Mouse (Mus musculus) thymus, adult 2 months (tissue): Measurements from ENCODE around the gene Olfr1381. TPM values are rescaled to one million over a fixed set of nuclear protein-coding genes. Genes with fewer than 3 reads are reported as not detected.
"Not testable (repeated sequence)": the region's sequence is repeated elsewhere in the genome, so short reads cannot be mapped to it uniquely, and the experiment has no call there.

ENCODE experiments used
- DNase-seq: peaks from one replicate; pipeline ENCODE4 v3.0.0; 2021
- H3K27ac ChIP-seq: fragments of 200-500 bp; 2 replicates; pipeline ENCODE4 v1.5.1; 2012; ENCODE audit warnings: low read length, control low read depth; ENCODE audit not compliant: control insufficient read depth, insufficient read depth
- H3K27me3 ChIP-seq: fragments of 200-500 bp; 2 replicates; pipeline ENCODE4 v1.6.1; 2012; ENCODE audit warnings: mild to moderate bottlenecking, low read length, moderate library complexity, mixed read lengths; ENCODE audit not compliant: control insufficient read depth, insufficient read depth
- H3K36me3 ChIP-seq: fragments of 200-500 bp; 2 replicates; pipeline ENCODE4 v1.6.1; 2012; ENCODE audit warnings: mild to moderate bottlenecking, low read length, moderate library complexity; ENCODE audit not compliant: control insufficient read depth, insufficient read depth
- H3K4me1 ChIP-seq: fragments of 200-500 bp; replicated peaks from 2 replicates; pipeline ENCODE4 v1.6.1; 2012; ENCODE audit warnings: low read length; ENCODE audit not compliant: control insufficient read depth, insufficient read depth
- H3K4me3 ChIP-seq: fragments of 200-500 bp; 2 replicates; pipeline ENCODE4 v1.5.1; 2012; ENCODE audit warnings: mild to moderate bottlenecking, low read length, control low read depth, moderate library complexity; ENCODE audit not compliant: control insufficient read depth, insufficient read depth
- CTCF ChIP-seq: fragments of 200-500 bp; IDR thresholded peaks from 2 replicates; pipeline ENCODE4 v1.5.1; 2012; ENCODE audit warnings: mild to moderate bottlenecking, control low read depth, low read length, moderate library complexity, borderline replicate concordance; ENCODE audit not compliant: control insufficient read depth, poor library complexity, insufficient read depth; ENCODE audit errors: extremely low read depth
- POLR2A ChIP-seq: fragments of 200-500 bp; IDR thresholded peaks from 2 replicates; pipeline ENCODE4 v1.6.1; 2012; ENCODE audit warnings: mild to moderate bottlenecking, low read length, control low read depth, moderate library complexity; ENCODE audit not compliant: control insufficient read depth, poor library complexity, insufficient read depth; ENCODE audit errors: extremely low read depth
- WGBS: fragments of 180-500 bp; shearing (Covaris S2); methylation state at CpG from one replicate; pipeline ENCODE4 v1.1.7; 2018; 5-methylcytosine and 5-hydroxymethylcytosine counted together
- polyA plus RNA-seq: library from polyadenylated mRNA; depleted of rRNA; stranded (reverse); fragments of >200 nt; gene quantifications from 2 replicates; pipeline ENCODE4 v1.2.3, GENCODE M21; 2012; rRNA removed

Olfr1381 gene
- polyA plus RNA-seq, 1 experiment = not detected

GRCm38 (mm10) chr11:49590213-49590612 lies 47.0 kb downstream of the Olfr1381 start:
- Histone ChIP-seq H3K27ac (no peak overlapping the region), H3K4me1 (no peaks in the 10 kb centered on the region), H3K27me3 (no peaks in the 10 kb centered on the region), H3K36me3 (no peaks in the 10 kb centered on the region), H3K4me3 (no peak overlapping the region)
- no peak for DNase-seq
- 93% methylated on average over 18 of the region's 19 CpGs for WGBS
- TF ChIP-seq CTCF (no peak), POLR2A (no peak)

- not testable (repeated sequence) for H3K36me3 ChIP-seq, DNase-seq, H3K4me1 ChIP-seq, H3K4me3 ChIP-seq, H3K27ac ChIP-seq, H3K27me3 ChIP-seq
- WGBS = 76% methylated on average over 2 of the region's 2 CpGs
These were observed 53.9 kb downstream of the Olfr1381 start for GRCm38 (mm10) chr11:49597149-49597548.

Other genes with a start within 250 kb of the Olfr1381 start
- not detected in 2 replicates for gene Olfr10, start 238.7 kb upstream of the Olfr1381 start, polyA plus RNA-seq
- gene Olfr1391, start 220.7 kb upstream of the Olfr1381 start, polyA plus RNA-seq = not detected in 2 replicates
- not detected in 2 replicates for gene Olfr1390, start 208.3 kb upstream of the Olfr1381 start, polyA plus RNA-seq
- gene Olfr1389, start 120.4 kb upstream of the Olfr1381 start, polyA plus RNA-seq = not detected in 2 replicates
- 0.14 and 0.22 TPM in 2 replicates for gene Olfr1388, start 106.8 kb upstream of the Olfr1381 start, polyA plus RNA-seq
- gene Olfr1387, start 88.1 kb upstream of the Olfr1381 start, polyA plus RNA-seq = not detected in 2 replicates
- gene Olfr1386, start 78.4 kb upstream of the Olfr1381 start, polyA plus RNA-seq = not detected in 2 replicates
- not detected in 2 replicates for gene Olfr1385, start 54.4 kb upstream of the Olfr1381 start, polyA plus RNA-seq
- not detected in 2 replicates for gene Olfr1384, start 36.7 kb upstream of the Olfr1381 start, polyA plus RNA-seq
- not detected in 2 replicates for gene Olfr1383, start 23.8 kb upstream of the Olfr1381 start, polyA plus RNA-seq
- not detected in 2 replicates for gene Olfr1382, start 15.2 kb upstream of the Olfr1381 start, polyA plus RNA-seq
- gene Olfr1380, start 13.4 kb downstream of the Olfr1381 start, polyA plus RNA-seq = not detected in 2 replicates
- 1.2 and 1.4 TPM in 2 replicates for gene Flt4, start 65.8 kb downstream of the Olfr1381 start, polyA plus RNA-seq
- 3.0 and 7.8 TPM in 2 replicates for gene Scgb3a1, start 120.2 kb downstream of the Olfr1381 start, polyA plus RNA-seq
- gene Cnot6, start 169.3 kb downstream of the Olfr1381 start, polyA plus RNA-seq = 40.3 and 44.2 TPM in 2 replicates